Mouse (Mus musculus) small intestine, adult 2 months (tissue): Measurements from ENCODE around the gene Bcl2l11.

ENCODE experiments used
- CTCF ChIP-seq: fragments of 200-500 bp; IDR thresholded peaks from 2 replicates; pipeline ENCODE4 v1.5.1; 2012; ENCODE audit warnings: low read depth, mild to moderate bottlenecking, control low read depth, inconsistent platforms, low read length, moderate library complexity, mixed read lengths; ENCODE audit not compliant: insufficient replicate concordance, insufficient read length; ENCODE audit errors: extremely low read depth
- POLR2A ChIP-seq: fragments of 200-500 bp; IDR thresholded peaks from 2 replicates; pipeline ENCODE4 v1.6.1; 2012; ENCODE audit warnings: low read depth, mild to moderate bottlenecking, control low read depth, inconsistent platforms, low read length, moderate library complexity

- TF ChIP-seq CTCF, result no peak
- TF ChIP-seq POLR2A, result no peak
Measured at GRCm38 (mm10) chr2:128156067-128156462, 30.2 kb downstream of the Bcl2l11 start.
